Mouse (Mus musculus): ENCODE results near the gene Atp6v0e. TPM values are rescaled to one million over a fixed set of nuclear protein-coding genes. Genes with fewer than 3 reads are reported as not detected.
A peak's percentile ranks its signal among the peaks of the same experiment; 100 is the strongest.

The Atp6v0e gene
- polyA plus RNA-seq, 1 experiment from 2014 or later: 492 TPM

GRCm38 (mm10) chr17:26620292-26620691, 42.7 kb upstream of the Atp6v0e start:
- 92% methylated on average over 6 of the region's 6 CpGs for WGBS
- no peak overlapping the region for H3K4me2 ChIP-seq (ENCODE audit: low read length)
- peaks cover 15% of the 10 kb centered on the region; the same call in 1 of the 2 replicates for H3K4me1 ChIP-seq (replicated peaks; ENCODE audit: insufficient read depth, low read length)
- no peak overlapping the region for H3K4me3 ChIP-seq (replicated peaks; ENCODE audit: low read depth, low read length)
- ATAC-seq (replicated peaks; ENCODE audit: low FRiP score, low read depth) (no peak), DNase-seq (ENCODE audit: low spot score) (no peak)
- H3K36me3 ChIP-seq (ENCODE audit: insufficient read depth, low read length): peaks cover 23% of the 10 kb centered on the region
- TF ChIP-seq CTCF (IDR thresholded peaks at IDR 0.05; ENCODE audit: low read depth): peak; percentile 19; the same call in 1 of the 2 replicates
- no peaks in the 10 kb centered on the region for H3K27me3 ChIP-seq (ENCODE audit: insufficient read depth, low read length)
- H3K27ac ChIP-seq: peak overlapping the region; percentile 83
- H3K9me3 ChIP-seq (replicated peaks; ENCODE audit: low read length): no peaks in the 10 kb centered on the region
- no peak overlapping the region for H3K9ac ChIP-seq (ENCODE audit: low read depth, low read length)

GRCm38 (mm10) chr17:26620786-26621766, 42.0 kb upstream of the Atp6v0e start:
- peaks cover 15% of the 10 kb centered on the region; the same call in 1 of the 2 replicates for H3K4me1 ChIP-seq (replicated peaks; ENCODE audit: insufficient read depth, low read length)
- DNase-seq (ENCODE audit: low spot score) (peak; percentile 79), ATAC-seq (replicated peaks; ENCODE audit: low FRiP score, low read depth) (peak; percentile 78)
- peaks cover 29% of the 10 kb centered on the region for H3K36me3 ChIP-seq (ENCODE audit: insufficient read depth, low read length)
- no peak overlapping the region for H3K4me3 ChIP-seq (replicated peaks; ENCODE audit: low read depth, low read length)
- WGBS: 48% methylated on average over 17 of the region's 17 CpGs
- no peak for TF ChIP-seq CTCF (IDR thresholded peaks at IDR 0.05; ENCODE audit: low read depth)
- no peaks in the 10 kb centered on the region for H3K9me3 ChIP-seq (replicated peaks; ENCODE audit: low read length)
- H3K9ac ChIP-seq (ENCODE audit: low read depth, low read length): peak overlapping the region; percentile 31; the same call in 1 of the 2 replicates
- peak overlapping the region; percentile 6 for H3K4me2 ChIP-seq (ENCODE audit: low read length)
- H3K27ac ChIP-seq: peak overlapping the region; percentile 83
- no peaks in the 10 kb centered on the region for H3K27me3 ChIP-seq (ENCODE audit: insufficient read depth, low read length)

GRCm38 (mm10) chr17:26621912-26622311, 41.1 kb upstream of the Atp6v0e start:
- DNase-seq (ENCODE audit: low spot score) (no peak), ATAC-seq (replicated peaks; ENCODE audit: low FRiP score, low read depth) (no peak)
- Histone ChIP-seq H3K4me3 (replicated peaks; ENCODE audit: low read depth, low read length) (no peak overlapping the region), H3K9me3 (replicated peaks; ENCODE audit: low read length) (no peaks in the 10 kb centered on the region), H3K9ac (ENCODE audit: low read depth, low read length) (no peak overlapping the region), H3K4me1 (replicated peaks; ENCODE audit: insufficient read depth, low read length) (peaks cover 15% of the 10 kb centered on the region; the same call in 1 of the 2 replicates), H3K36me3 (ENCODE audit: insufficient read depth, low read length) (peaks cover 30% of the 10 kb centered on the region), H3K27me3 (ENCODE audit: insufficient read depth, low read length) (no peaks in the 10 kb centered on the region), H3K27ac (peak overlapping the region; percentile 83), H3K4me2 (ENCODE audit: low read length) (no peak overlapping the region)
- 66% methylated on average over 5 of the region's 5 CpGs for WGBS
- TF ChIP-seq CTCF (IDR thresholded peaks at IDR 0.05; ENCODE audit: low read depth): no peak

GRCm38 (mm10) chr17:26623991-26624390, 39.0 kb upstream of the Atp6v0e start:
- Histone ChIP-seq H3K36me3 (ENCODE audit: insufficient read depth, low read length) (peaks cover 30% of the 10 kb centered on the region), H3K4me3 (replicated peaks; ENCODE audit: low read depth, low read length) (no peak overlapping the region), H3K27me3 (ENCODE audit: insufficient read depth, low read length) (no peaks in the 10 kb centered on the region), H3K9me3 (replicated peaks; ENCODE audit: low read length) (no peaks in the 10 kb centered on the region), H3K9ac (ENCODE audit: low read depth, low read length) (no peak overlapping the region), H3K4me2 (ENCODE audit: low read length) (no peak overlapping the region), H3K27ac (no peak overlapping the region), H3K4me1 (replicated peaks; ENCODE audit: insufficient read depth, low read length) (peaks cover 15% of the 10 kb centered on the region; the same call in 1 of the 2 replicates)
- no peak for TF ChIP-seq CTCF (IDR thresholded peaks at IDR 0.05; ENCODE audit: low read depth)
- ATAC-seq (replicated peaks; ENCODE audit: low FRiP score, low read depth): no peak
- 87% methylated on average over 6 of the region's 6 CpGs for WGBS
- no peak for DNase-seq (ENCODE audit: low spot score)

GRCm38 (mm10) chr17:26624999-26625398, 38.0 kb upstream of the Atp6v0e start:
- no peak for TF ChIP-seq CTCF (IDR thresholded peaks at IDR 0.05; ENCODE audit: low read depth)
- 84% methylated on average over 10 of the region's 10 CpGs for WGBS

GRCm38 (mm10) chr17:26625521-26626010, 37.5 kb upstream of the Atp6v0e start:
- Histone ChIP-seq H3K4me3 (replicated peaks; ENCODE audit: low read depth, low read length) (no peak overlapping the region), H3K9me3 (replicated peaks; ENCODE audit: low read length) (no peaks in the 10 kb centered on the region), H3K9ac (ENCODE audit: low read depth, low read length) (no peak overlapping the region), H3K4me1 (replicated peaks; ENCODE audit: insufficient read depth, low read length) (peaks cover 14% of the 10 kb centered on the region; the same call in 1 of the 2 replicates), H3K27me3 (ENCODE audit: insufficient read depth, low read length) (no peaks in the 10 kb centered on the region), H3K36me3 (ENCODE audit: insufficient read depth, low read length) (peaks cover 37% of the 10 kb centered on the region), H3K4me2 (ENCODE audit: low read length) (no peak overlapping the region), H3K27ac (no peak overlapping the region)
- 95% methylated on average over 2 of the region's 2 CpGs for whole genome bisulfite sequencing
- no peak for TF ChIP-seq CTCF (IDR thresholded peaks at IDR 0.05; ENCODE audit: low read depth)
- DNase-seq (ENCODE audit: low spot score) (no peak), ATAC-seq (replicated peaks; ENCODE audit: low FRiP score, low read depth) (no peak)

More at GRCm38 (mm10) chr17:26624999-26625398, 38.0 kb upstream of the Atp6v0e start:
- no peak overlapping the region for H3K9ac ChIP-seq (ENCODE audit: low read depth, low read length)
- no peak for DNase-seq (ENCODE audit: low spot score)
- no peaks in the 10 kb centered on the region for H3K9me3 ChIP-seq (replicated peaks; ENCODE audit: low read length)
- peaks cover 15% of the 10 kb centered on the region; the same call in 1 of the 2 replicates for H3K4me1 ChIP-seq (replicated peaks; ENCODE audit: insufficient read depth, low read length)
- H3K4me2 ChIP-seq (ENCODE audit: low read length): no peak overlapping the region
- H3K27ac ChIP-seq: no peak overlapping the region
- H3K4me3 ChIP-seq (replicated peaks; ENCODE audit: low read depth, low read length): no peak overlapping the region
- H3K36me3 ChIP-seq (ENCODE audit: insufficient read depth, low read length): peaks cover 33% of the 10 kb centered on the region
- ATAC-seq (replicated peaks; ENCODE audit: low FRiP score, low read depth): no peak
- no peaks in the 10 kb centered on the region for H3K27me3 ChIP-seq (ENCODE audit: insufficient read depth, low read length)

All from kidney, postnatal 0 days (tissue).